Mouse (Mus musculus) naive thymus-derived CD4-positive, alpha-beta T cell, adult 2 months (primary cell): Measurements from ENCODE around the gene Rspo3.

Experiments
- DNase-seq: peaks from one replicate; pipeline ENCODE4 v3.0.0-alpha.2; 2011; ENCODE audit warnings: low read depth

Rspo3 gene

GRCm38 (mm10) chr10:29432935-29433453 lies 102.7 kb downstream of the Rspo3 start:
- no peak for DNase-seq

DNA sequence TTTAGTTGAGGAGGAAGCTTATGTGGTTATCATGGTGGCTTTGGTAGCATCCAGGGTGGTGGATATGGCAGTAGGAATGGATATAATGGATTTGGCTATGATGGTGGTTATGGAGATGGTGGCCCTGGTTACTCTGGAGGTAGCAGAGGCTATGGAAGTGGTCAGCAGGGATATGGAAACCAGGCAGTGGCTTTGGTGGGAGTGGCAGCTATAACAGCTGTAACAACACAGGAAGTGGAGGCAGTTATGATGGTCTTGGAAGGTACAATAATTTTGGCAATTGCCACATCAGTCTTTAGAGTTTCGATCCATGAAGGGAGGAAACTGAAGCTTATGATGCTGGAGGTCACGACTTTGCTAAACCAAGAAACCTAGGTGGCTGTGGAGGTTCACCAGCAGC lies 109.0 kb downstream of the Rspo3 start:
- no peak for DNase-seq

- DNase-seq: no peak
Measured at GRCm38 (mm10) chr10:29424571-29424970, 111.1 kb downstream of the Rspo3 start.

DNA sequence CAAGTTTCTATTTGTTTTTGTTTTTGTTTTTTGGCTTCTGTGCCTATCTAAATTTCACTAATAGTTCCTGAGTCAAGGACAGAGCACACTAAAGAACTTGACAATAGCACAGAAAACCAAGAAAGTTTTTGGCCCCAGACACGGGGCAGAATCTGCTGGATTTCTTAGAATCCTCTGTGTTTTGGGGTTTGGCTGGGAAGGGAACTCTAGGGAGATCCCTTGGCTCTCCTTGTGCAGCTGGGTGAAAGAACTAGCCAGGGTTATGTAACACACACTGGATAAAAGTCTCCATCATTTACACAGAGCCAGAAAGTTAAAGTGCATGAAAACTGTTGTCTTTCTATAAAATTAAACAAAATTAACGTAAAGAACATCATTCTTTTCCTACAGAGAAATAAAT lies 121.3 kb downstream of the Rspo3 start:
- DNase-seq: no peak

DNA sequence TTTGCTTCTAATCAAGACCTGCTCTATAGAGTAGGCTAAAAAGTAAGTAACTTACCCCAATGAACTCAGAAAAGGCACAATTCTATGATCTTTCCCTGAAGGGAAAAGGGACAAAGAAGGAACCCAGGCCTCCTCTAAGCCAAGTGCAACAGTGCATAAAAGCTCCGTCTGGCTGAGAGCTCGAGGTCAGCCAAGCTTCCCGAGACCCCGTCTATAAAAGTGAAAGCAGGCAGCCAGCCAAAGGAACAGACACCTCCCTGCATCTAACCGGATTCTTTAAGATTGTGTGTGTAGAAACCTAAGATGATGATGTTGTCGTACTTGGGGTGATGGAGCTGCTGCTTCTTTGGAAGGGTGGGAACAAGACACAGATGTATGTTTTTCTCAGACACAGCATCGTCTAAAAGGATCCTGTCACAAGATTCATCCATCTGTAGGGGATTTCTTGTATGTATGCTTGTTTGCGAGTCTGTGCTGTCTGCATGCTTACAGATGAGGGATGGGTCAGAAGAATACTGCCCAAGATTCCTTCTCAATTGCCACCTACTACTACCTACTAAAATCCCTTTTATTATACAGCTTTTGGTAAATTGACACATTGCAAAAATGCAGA lies 132.9 kb downstream of the Rspo3 start:
- no peak for DNase-seq
